Mouse (Mus musculus) T-helper 17 cell (primary cell): ENCODE measurements around the gene Timp3.

Experiments
- in situ Hi-C, 2 experiments: fragments of 300-600 bp; cut with MboI, MseI; formaldehyde crosslinking; loops; 1 replicate in 1 of 2; 2 replicates in 1 of 2; pipeline ENCODE4 v1.15.1; 2025; ENCODE audit warnings: high pct_unique_total_duplicates in 2 of 2

The Timp3 gene

GRCm38 (mm10) chr10:86385656-86386055 is 85.5 kb downstream of the Timp3 start:
- in situ Hi-C loops: no loop called here

DNA sequence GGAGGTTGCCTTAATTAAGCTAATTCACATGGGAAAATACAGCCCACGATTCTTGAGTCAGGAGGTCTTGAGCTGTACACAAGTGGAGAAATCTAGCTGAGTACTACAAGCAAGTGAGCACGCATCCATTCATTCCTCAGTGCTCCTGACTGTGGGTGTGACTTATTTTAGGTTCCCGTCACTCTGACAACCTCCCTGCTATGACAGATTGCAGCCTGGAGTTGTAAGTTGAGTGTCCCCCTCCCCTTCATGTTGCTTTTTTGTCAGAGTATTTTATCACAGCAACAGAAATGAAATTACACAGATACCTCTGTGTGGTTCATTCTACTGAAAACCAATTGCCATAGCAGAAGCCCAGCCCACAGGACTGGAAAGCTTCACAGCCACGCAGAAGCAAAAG is 86.1 kb downstream of the Timp3 start:
- in situ Hi-C loops: no loop called here

- in situ Hi-C loops: no loop called here
Measured at GRCm38 (mm10) chr10:86387821-86388440, 87.8 kb downstream of the Timp3 start.

DNA sequence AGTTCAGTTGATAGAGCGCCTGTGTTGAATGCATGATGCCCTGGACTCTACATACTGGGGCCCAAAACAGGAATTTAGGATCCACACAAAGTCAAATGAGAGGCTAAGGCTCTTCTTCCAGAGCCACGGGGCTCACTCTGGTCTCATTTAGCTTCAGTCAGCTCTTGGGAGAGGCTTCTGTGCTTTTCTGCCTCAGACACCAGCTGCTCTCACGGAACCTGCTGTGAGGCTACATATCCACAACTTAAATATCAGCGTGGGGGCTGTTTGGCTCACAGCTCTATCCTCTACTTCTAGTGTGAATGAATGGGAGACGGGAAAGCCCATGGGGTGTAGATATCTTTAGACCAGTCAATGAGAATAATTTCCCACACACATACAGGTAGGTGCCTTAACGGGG is 88.6 kb downstream of the Timp3 start:
- in situ Hi-C loops: no loop called here

GRCm38 (mm10) chr10:86389357-86389756 is 89.2 kb downstream of the Timp3 start:
- in situ Hi-C loops: no loop called here

DNA sequence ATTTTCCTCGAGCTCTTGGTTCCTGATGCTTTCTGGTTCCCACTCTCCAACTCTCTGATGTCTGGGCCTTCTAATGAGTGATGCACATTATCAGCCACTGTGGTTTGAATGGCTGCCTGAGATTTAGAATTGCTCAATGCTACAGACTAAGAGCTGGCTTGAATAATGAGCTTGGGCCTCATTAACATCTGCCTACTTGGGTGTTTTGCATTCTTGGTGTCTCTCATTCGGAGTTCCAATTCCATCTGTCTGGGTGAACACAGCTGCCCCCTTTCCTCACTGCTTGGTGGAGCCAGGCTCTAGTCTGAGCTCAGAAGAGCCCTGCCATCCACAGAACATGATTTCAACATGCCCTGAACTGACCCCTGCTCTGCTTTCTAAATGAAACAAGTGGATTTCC is 89.7 kb downstream of the Timp3 start:
- in situ Hi-C loops: no loop called here

GRCm38 (mm10) chr10:86392399-86392798 is 92.2 kb downstream of the Timp3 start:
- in situ Hi-C loops: no loop called here

DNA sequence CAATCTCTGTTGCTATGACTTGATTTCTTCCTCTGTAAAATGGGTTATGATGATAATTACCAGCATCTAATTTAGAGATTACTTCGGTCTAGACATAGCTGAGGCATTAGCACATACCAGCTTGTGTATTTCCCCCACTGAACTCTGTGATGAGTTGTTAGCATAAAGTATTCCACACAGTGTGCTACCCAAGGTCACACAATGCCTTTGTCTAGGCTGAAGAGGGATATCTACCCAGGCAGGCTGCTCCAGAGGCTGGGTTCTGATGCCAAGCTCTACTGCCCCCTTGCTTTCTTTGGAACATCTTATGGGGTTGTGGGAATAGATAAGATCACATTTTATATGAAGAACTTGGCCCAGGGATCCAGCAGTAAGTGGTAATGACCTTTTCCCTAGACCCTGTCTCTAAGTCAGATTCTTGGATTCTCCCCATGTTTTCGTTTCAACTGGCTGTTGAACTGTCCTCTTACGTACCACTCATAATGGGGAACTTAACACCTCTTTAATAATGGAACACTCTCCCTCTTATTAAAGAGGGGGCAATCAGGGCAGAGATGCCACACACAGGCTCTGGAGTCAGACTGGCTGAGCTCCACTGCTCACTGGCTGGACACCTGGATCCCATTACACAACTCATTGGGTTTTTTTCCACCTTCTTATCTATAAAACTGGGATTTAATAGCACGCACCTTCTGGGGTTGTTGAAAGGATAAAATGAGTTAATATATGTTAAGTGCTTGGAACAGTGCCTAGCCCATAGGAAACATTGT is 97.6 kb downstream of the Timp3 start:
- in situ Hi-C loops: no loop called here

DNA sequence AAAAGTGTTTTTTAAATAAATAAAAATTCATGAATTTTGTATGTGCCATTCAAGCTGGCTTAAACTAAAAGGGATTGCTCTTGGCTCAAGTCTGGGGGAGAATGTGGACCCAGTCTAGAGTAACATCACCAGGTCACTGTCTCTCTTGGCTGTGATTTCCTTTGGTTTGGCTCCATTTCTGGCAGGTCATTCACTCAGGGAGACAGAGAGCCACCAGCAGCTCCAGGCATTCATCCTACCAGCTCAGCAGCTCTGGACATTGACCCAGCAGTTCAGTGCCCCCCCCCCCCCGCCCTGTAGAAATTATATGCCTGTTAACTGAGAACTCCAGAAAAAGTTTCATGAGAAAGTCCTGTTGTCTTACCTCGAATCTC is 98.2 kb downstream of the Timp3 start:
- in situ Hi-C loops: no loop called here
